Mouse (Mus musculus): ENCODE data around the gene BC037034. TPM values are rescaled to one million over a fixed set of nuclear protein-coding genes. Genes with fewer than 3 reads are reported as not detected.

Gene BC037034
- total RNA-seq (2021): 10 to 100 TPM; 68.1 to 77.0 TPM
- long read RNA-seq, experiment 1, transcript BC037034-201 (11 exons, 2,490 nt): major isoform, 26 of 45 reads
- long read RNA-seq, experiment 1, transcript BC037034-205 (10 exons, 2,093 nt): minor isoform, 5 of 45 reads
- long read RNA-seq, experiment 1, partial matches to known transcripts: 7 of 45 reads
- long read RNA-seq, experiment 1, other reads (novel, unspliced or antisense): 7 of 45 reads
- long read RNA-seq, experiment 2, transcript BC037034-205 (10 exons, 2,093 nt): minor isoform, 6 of 53 reads
- long read RNA-seq, experiment 2, transcript BC037034-201 (11 exons, 2,490 nt): major isoform, 36 of 53 reads
- long read RNA-seq, experiment 2, partial matches to known transcripts: 4 of 53 reads
- long read RNA-seq, experiment 2, other reads (novel, unspliced or antisense): 7 of 53 reads

GRCm38 (mm10) chr5:138263260-138264206 is at the start of gene BC037034:
Gene BC037034, minus strand, starts transcription at chr5:138264033.
- peak; percentile 20 for TF ChIP-seq CTCF (conservative IDR thresholded peaks at IDR 0.05)
- Histone ChIP-seq H3K4me3 (peak within 1 kb of the TSS; percentile 78), H3K27ac (peak within 1 kb of the TSS; percentile 93)
- peak; percentile 90 to 92 for DNase-seq (ENCODE audit: low spot score in 2 of 2)

GRCm38 (mm10) chr5:138312795-138313194 is 49.0 kb upstream of the BC037034 start:
- no peak overlapping the region for H3K27ac ChIP-seq
- no peak for DNase-seq (ENCODE audit: low spot score in 2 of 2)
- no peak for TF ChIP-seq CTCF (conservative IDR thresholded peaks at IDR 0.05)
- H3K4me3 ChIP-seq: no peak overlapping the region

DNA sequence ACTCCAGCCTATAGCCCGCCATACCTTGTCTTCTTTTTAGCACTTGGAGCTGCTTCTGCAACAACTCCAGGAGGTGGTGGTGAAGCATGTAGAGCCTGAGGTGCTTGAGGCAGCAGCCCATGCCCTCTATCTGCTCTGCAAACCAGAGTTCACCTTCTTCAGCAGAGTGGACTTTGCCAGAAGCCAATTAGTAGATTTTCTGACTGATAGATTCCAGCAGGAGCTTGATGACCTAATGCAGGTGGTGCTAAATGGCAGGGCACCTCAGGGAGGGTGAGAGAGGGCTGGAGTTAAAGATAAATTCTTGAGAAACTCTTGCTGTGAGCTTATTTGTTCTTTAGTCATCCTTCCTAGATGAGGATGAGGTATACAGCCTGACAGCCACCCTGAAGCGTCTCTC is 35.8 kb upstream of the BC037034 start:
- no peak overlapping the region for H3K27ac ChIP-seq
- no peak for DNase-seq (ENCODE audit: low spot score in 2 of 2)
- H3K4me3 ChIP-seq: no peak overlapping the region
- no peak for TF ChIP-seq CTCF (conservative IDR thresholded peaks at IDR 0.05)

DNA sequence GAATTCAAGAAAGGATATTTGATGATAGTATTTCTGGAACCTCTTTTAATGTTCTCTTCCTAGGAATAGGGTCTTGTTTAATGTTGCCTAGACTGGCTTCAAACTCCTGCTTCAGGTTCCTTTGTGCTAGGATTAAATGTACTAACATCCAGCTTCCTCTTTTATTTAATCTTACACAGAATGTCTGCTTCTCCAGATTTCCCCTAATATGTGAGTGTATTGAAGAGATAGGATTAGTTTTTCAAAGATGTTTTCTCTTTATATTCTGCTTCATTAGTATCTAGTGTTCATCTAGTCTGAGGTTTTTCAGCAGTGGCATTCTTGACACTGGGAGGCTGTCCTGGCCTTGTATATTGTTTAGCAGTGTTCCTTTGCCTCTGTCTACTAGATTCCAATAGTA is 30.3 kb upstream of the BC037034 start:
- no peak overlapping the region for H3K27ac ChIP-seq
- DNase-seq (ENCODE audit: low spot score in 2 of 2): no peak
- no peak for TF ChIP-seq CTCF (conservative IDR thresholded peaks at IDR 0.05)
- no peak overlapping the region for H3K4me3 ChIP-seq

DNA sequence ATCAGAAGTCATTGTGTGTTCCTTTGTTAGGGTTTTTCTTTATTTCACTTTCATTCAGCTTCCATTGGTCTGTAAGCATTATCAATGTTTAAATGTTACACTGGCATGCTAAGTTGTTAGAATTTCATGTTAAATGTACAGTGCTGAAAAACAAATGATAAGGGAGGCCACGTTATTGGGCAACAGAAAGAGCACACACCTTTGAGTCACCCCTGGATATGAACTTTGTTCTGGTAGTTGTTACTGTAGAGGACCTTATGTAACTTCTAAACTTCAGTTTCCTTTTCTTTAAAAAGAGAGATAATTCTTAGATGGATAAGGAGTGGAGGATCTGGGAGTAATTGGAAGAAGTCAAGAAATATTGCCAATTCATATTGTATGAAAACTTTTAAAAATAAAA is 27.8 kb upstream of the BC037034 start:
- Histone ChIP-seq H3K4me3 (no peak overlapping the region), H3K27ac (no peak overlapping the region)
- DNase-seq (ENCODE audit: low spot score in 2 of 2): no peak
- TF ChIP-seq CTCF (conservative IDR thresholded peaks at IDR 0.05): no peak

DNA sequence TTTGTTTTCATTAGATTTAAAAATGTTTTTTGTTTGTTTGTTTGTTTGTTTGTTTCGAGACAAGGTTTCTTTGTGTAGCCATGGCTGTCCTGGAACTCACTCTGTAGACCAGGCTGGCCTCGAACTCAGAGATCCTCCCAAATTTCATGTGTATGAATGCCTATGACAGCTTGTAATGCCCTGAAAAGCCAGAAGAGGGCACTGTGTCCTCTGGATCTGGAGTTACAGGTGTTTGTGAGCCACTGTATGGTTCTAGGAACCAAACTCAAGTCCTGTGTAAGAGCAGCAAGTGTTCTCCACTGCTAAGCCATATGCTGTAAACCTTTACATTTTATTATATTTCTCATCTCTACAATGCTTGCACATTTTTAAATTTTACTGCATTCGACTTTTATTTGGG is 24.0 kb upstream of the BC037034 start:
- peak; percentile 40 for TF ChIP-seq CTCF (conservative IDR thresholded peaks at IDR 0.05)

DNA sequence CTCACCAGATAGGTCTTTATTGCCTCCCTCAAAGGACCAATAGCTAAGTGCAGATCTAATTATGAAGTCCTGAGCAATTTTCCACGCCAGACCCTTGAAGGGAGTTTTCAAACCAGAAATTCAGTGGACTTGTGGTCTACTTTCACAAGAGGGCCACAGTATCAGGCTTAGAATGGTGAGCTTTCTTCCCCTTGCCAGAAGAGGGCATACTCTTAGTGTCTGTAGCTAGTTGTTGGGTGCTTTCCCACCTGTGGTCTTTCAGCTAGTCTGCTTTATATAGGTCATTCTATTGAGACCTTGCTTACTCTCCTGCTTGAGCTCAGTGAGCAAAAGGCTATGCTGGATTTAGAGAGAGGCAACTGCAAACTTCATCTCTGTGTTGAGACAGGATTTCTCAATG is 19.7 kb upstream of the BC037034 start:
- no peak overlapping the region for H3K27ac ChIP-seq
- TF ChIP-seq CTCF (conservative IDR thresholded peaks at IDR 0.05): peak; percentile 56
- H3K4me3 ChIP-seq: no peak overlapping the region
- no peak for DNase-seq (ENCODE audit: low spot score in 2 of 2)

More for the DNA sequence above, 24.0 kb upstream of the BC037034 start:
- no peak for DNase-seq (ENCODE audit: low spot score in 2 of 2)
- H3K4me3 ChIP-seq: no peak overlapping the region
- no peak overlapping the region for H3K27ac ChIP-seq

- TF ChIP-seq CTCF (conservative IDR thresholded peaks at IDR 0.05): no peak
- no peak overlapping the region for H3K27ac ChIP-seq
- no peak overlapping the region for H3K4me3 ChIP-seq
- DNase-seq (ENCODE audit: low spot score in 2 of 2): no peak
Observed at GRCm38 (mm10) chr5:138281798-138282197, 18.0 kb upstream of the BC037034 start.

DNA sequence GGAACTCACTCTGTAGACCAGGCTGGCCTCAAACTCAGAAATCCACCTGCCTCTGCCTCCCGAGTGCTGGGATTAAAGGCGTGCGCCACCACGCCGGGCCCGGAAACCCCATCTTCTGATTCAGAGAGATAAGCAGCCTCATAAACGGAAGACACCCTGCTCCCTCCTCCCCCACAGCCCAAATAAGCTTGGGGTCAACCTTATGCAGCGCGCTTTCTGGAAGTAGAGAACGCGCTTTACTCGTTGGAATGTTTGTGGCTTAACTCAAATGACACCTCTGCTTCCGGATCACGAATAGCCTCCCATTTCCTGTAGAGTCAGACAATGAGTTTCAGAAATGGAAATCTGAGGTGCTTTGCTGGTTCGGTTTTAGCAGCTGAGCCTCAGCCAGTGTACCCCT is 17.0 kb upstream of the BC037034 start:
- no peak overlapping the region for H3K4me3 ChIP-seq

GRCm38 (mm10) chr5:138280425-138280768 is 16.6 kb upstream of the BC037034 start:
- no peak for TF ChIP-seq CTCF (conservative IDR thresholded peaks at IDR 0.05)
- Histone ChIP-seq H3K27ac (no peak overlapping the region), H3K4me3 (peak overlapping the region; percentile 54)
- no peak for DNase-seq (ENCODE audit: low spot score in 2 of 2)

More for the DNA sequence above, 17.0 kb upstream of the BC037034 start:
- no peak for DNase-seq (ENCODE audit: low spot score in 2 of 2)
- no peak for TF ChIP-seq CTCF (conservative IDR thresholded peaks at IDR 0.05)
- no peak overlapping the region for H3K27ac ChIP-seq

DNA sequence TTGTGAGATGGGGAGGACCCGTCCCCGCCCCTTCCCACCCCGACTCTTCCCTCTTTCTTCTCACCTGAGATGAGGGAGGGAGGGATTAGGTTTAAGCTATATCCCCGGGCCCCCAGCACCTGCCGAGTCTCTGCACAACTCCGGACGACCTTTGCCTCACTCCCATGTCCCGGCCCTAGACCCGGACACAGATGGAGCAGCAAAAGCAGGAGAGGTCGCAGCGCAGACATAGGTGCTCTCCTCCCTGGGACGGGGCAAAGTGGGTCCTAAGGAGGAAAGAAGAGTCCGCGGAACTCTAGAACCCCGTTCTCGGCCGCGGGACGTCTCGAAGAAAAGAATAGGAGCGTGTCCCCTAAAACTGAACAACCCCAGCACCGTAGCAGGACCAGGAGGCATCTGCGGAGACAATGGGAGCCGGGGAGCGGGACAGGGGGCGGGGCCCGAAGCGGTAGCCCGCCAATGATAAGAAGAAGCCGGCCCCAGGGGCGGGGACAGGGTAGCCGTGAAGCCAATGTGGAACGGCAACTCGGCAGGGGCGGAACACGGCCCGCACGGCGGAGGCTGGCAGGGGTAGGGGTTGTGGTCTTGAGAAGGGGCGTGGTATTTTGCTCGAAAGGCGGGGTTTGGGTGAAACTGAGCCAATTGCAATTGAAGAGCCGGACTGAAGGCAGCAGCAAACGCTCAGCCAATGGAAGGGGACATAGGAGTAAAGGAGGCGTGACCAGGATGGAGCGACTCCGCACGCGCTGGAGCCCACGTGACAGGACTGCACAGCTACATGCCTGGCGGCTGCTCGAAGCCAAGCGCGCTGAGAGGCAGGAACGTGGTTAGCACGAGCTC is 16.0 kb upstream of the BC037034 start, which contains the start of the genes Gm43720, Gpc2 and Stag3:
Gene Gm43720, minus strand, starts transcription at position 374 of the 840 bp plus-strand sequence.
Gene Gpc2, minus strand, starts transcription at position 421 of the 840 bp plus-strand sequence.
Gene Stag3, plus strand, starts transcription at position 656 of the 840 bp plus-strand sequence.
- no peak for TF ChIP-seq CTCF (conservative IDR thresholded peaks at IDR 0.05)
- H3K27ac ChIP-seq: no peak within 1 kb of the TSS
- DNase-seq (ENCODE audit: low spot score in 2 of 2): peak; percentile 73 to 83
- peak within 1 kb of the TSS; percentile 54 for H3K4me3 ChIP-seq

DNA sequence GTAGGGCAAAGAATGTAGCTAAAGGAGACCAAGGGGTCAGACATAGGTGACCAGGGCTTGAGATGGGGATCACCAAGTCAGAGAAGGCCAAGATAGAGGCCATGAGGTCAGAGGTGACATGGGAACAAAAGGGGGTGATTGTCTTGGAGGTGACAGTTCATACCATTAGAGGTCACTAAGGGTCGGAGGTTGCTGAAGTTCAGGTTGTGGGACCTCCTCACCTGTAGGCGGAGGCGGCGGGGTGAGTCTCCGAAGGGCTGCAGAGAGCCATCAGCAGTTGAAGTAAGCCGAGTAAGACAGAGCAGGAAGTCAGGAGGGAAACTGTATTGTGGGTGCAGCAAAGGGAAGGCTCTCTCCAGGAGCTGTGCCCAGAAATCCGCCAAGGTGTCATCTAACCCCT is 14.2 kb upstream of the BC037034 start:
- Histone ChIP-seq H3K27ac (no peak overlapping the region), H3K4me3 (no peak overlapping the region)
- no peak for TF ChIP-seq CTCF (conservative IDR thresholded peaks at IDR 0.05)
- no peak for DNase-seq (ENCODE audit: low spot score in 2 of 2)
